Comparison of ENCODE assay signal across 32 mouse cellular contexts in the genomic region with DNA sequence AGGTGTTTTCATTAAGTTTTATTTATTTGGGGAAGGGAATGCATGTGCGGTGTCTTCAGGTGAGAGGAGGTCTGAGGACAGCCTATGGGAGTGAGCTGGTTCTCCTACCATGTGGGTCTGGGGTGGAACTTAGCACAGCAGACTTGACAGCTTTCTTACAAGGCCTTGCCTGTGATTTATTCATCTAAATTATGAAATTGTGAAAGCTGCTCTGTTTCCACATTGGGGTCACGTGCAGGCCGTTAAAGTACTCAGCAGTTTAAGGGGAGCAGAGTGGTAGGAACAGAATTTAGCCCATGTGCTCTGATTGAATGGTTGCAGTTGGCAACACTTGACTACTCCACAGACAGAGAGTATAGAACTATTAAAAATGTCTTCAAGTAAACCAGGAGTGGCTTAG. TPM values are rescaled to one million over a fixed set of nuclear protein-coding genes. Genes with fewer than 3 reads are reported as not detected.
"Had no signal": no experiment of that assay in that cellular context is flagged by ENCODE, and none has a peak within 500 bp of the region (broad histone marks: within the 10 kb centered on the region; RNA-seq: fewer than 3 reads in every experiment).

No protein-coding gene starts in this region.

- DNase-seq: left cerebral cortex, postnatal 4 days; liver; liver, embryonic 13.5 days; liver, postnatal 0 days; lung, adult 18-20 months; lung, adult 2 months; lung, embryonic 14.5 days; lung, postnatal 10 days; lung, postnatal 14 days; lung, postnatal 36 days; lung, postnatal 4 days; midbrain, embryonic 14.5 days had no signal

RNA-seq across cellular contexts. Expression of a gene that starts 51.1 kb away (rescaled TPM):
- total RNA-seq: left cerebral cortex, postnatal 14 days; left cerebral cortex, postnatal 25 days; left cerebral cortex, postnatal 36 days; left cerebral cortex, postnatal 4 days; liver, adult 2 months; megakaryocyte, adult 5-6 weeks; megakaryocyte-erythroid progenitor cell, adult 5-6 weeks; monocyte, adult 5-6 weeks had no signal
- polyA plus RNA-seq: liver, adult 2 months; liver, embryonic 11.5 days; liver, embryonic 12.5 days; liver, embryonic 13.5 days; liver, embryonic 14.5 days; liver, embryonic 15.5 days; liver, postnatal 0 days; lung, embryonic 14.5 days; macrophage; midbrain, embryonic 10.5 days; midbrain, embryonic 13.5 days; midbrain, embryonic 14.5 days; midbrain, embryonic 15.5 days; midbrain, embryonic 16.5 days; midbrain, postnatal 0 days; myocyte; neural tube, embryonic 11.5 days; neural tube, embryonic 13.5 days had no signal
